Mouse (Mus musculus) megakaryocyte-erythroid progenitor cell, adult 5 weeks (primary cell): ENCODE measurements around the gene Olfr67. TPM values are rescaled to one million over a fixed set of nuclear protein-coding genes. Genes with fewer than 3 reads are reported as not detected.

Source experiments
- polyA plus RNA-seq: library from polyadenylated mRNA; stranded (reverse); fragments of >175 nt; gene quantifications from 2 replicates; pipeline ENCODE4 v1.2.3, GENCODE M21; 2012

Olfr67 gene
- polyA plus RNA-seq: not detected in 2 replicates

DNA sequence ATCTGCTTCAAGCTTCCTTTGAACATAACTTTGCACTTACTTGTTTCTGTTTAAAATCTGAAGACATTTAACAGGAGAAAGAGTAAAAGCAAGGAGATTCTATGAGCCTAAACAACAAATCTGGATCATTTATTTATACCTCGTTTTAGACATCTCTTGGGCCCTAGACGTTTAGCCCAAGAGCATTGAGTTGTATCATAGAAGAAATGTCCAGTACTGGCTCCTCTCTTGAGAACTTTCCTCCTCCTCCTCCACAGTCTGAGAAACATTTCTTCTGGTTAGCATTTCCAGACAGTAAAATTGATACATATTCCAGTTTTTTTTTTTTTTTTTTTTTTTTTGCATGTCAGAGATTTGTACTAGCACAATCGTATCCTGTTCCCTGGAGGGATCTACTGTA is at the start of gene Olfr67:
Gene Olfr67, minus strand, starts transcription at position 101 of the 400 bp plus-strand sequence.

DNA sequence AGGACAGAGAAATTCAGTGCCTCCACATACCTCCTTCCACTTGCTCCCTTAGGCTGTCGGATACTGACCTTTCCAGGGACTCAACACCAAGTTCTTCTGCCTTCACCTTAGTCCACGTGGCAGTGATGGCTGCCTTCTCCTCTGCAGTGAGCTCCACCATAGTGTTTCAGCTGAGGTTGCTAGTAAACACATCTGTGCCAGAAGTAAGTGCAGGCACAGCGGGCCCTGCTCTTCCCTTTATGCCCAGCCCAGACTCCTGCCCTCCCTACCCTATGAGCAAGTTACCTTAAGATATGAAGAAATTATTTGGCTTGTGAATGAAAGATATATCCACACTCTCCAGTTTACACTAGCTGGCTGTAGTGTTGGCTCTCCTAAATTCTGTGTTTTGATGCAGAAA is 48.6 kb upstream of the Olfr67 start, which contains the start of gene Hbb-bh2:
Gene Hbb-bh2, minus strand, starts transcription at position 253 of the 400 bp plus-strand sequence.

DNA sequence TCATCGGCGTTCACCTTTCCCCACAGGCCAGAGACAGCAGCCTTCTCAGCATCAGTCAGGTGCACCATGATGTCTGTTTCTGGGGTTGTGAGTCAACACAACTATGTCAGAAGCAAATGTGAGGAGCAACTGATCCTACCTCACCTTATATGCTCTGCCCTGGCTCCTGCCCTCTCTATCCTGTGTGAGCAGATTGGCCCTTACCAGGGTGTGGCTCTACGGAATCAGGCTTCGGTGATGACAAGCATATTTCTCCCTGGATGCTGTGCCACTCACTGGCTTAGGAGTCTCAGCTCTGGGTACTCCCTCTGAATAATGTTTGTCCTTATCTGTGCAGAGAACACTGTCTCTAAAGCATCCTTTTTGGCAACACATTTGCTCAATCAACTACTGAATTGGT is 36.2 kb upstream of the Olfr67 start, which contains the start of gene Hbb-bs:
Gene Hbb-bs, minus strand, starts transcription at position 289 of the 400 bp plus-strand sequence.

DNA sequence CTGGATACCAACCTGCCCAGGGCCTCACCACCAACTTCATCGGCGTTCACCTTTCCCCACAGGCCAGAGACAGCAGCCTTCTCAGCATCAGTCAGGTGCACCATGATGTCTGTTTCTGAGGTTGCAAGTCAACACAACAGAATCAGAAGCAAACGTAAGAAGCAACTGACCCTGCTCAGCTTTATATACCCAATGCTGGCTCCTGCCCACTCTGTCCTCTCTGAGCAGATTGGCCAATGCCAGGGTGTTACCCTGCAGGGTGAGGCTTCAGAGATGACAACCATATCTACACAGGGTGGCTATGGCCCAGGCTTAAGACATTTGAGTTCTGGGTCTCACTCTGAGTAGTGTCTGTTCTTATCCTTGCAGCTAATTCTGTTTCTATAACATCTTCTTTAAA is 22.1 kb upstream of the Olfr67 start, which contains the start of gene Hbb-bt:
Gene Hbb-bt, minus strand, starts transcription at position 231 of the 400 bp plus-strand sequence.

DNA sequence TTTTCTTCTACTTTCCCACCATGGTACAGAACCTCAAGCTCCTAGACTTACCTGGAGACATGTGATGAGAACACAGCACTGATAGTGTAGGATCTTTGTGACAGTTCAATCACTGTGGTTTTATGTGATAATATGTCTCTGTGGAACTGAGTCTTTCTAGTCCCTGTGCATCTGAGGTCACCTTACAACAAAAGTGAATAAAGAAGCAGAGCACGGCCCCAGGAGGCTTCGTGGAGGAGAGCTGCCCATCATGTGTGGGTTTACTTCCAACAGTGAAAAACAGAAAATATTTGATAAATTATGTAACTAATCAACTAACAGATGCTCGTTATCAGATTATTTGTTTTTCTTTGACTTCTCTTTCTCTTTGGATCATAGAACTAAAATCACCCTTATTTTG is 12.0 kb downstream of the Olfr67 start, which contains the start of gene Olfr68:
Gene Olfr68, minus strand, starts transcription at position 101 of the 400 bp plus-strand sequence.

DNA sequence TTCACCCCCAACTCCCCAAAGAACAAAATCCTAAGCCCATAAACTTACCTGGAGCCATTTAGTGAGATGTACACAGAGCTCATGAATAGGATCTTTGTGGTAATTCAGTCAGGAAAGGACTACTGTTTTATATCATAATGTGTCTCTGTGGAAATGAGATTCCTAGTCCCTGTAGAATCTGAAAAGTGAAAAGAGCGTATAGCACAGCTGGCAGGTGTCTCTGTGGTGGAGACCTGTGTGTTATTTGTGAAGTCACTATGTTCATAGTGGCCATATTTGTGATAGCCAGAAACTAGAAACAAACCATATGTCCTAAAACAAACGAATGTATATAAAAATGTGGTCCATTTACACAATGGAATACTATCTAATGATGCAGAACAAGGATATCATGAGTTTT is 20.1 kb downstream of the Olfr67 start, which contains the start of gene Olfr69:
Gene Olfr69, minus strand, starts transcription at position 101 of the 400 bp plus-strand sequence.

DNA sequence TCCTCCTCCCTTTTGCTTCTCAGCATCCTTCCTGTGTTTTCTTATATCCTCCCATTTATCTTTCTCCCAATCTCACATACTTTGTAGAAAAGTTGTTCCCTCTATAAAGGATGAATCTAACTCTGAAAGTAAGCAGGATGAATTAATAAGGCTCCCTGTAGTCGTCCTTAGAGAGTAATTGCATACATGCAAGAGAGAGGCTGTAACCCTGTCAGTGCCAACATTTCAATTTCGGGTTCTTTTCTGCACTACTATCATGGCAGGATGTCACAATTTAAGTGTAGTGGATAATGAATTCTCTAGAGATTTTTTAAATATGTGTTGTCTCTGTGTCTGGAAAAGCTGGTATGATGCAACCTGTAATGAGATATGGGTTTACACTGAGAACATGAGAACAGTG is 34.4 kb downstream of the Olfr67 start, which contains the start of gene Olfr630:
Gene Olfr630, minus strand, starts transcription at position 101 of the 400 bp plus-strand sequence.

DNA sequence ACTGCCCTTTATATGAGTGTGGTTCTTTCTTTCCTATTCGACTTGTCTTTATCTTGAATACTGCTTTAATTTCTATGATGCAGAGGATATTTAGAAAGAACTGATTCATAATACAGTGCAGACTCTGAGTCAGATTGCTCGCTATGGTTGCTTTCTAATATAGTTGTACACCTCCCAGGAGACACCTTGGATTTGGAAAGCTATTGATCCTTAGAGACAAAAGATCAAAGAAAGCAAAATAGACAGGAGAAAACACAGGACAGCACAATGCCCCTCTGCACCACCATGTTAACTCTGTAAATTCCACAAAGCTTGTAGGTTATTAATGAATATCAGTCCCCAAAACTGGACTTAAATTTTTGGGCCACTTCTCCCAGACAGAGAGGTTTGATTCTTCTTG is 46.8 kb downstream of the Olfr67 start, which contains the start of gene Olfr629:
Gene Olfr629, minus strand, starts transcription at position 101 of the 400 bp plus-strand sequence.

Other genes starting within 250 kb of the Olfr67 start
- not detected in 2 replicates for gene Olfr612, start 249.1 kb downstream of the Olfr67 start, polyA plus RNA-seq
- not detected in 2 replicates for gene Olfr613, start 243.7 kb downstream of the Olfr67 start, polyA plus RNA-seq
- gene Olfr615, start 235.7 kb downstream of the Olfr67 start, polyA plus RNA-seq: not detected in 2 replicates
- not detected in 2 replicates for gene Olfr616, start 222.7 kb downstream of the Olfr67 start, polyA plus RNA-seq
- not detected in 2 replicates for gene Olfr617, start 218.8 kb downstream of the Olfr67 start, polyA plus RNA-seq
- gene Olfr618, start 201.7 kb downstream of the Olfr67 start, polyA plus RNA-seq: not detected in 2 replicates
- gene Olfr619, start 191.2 kb downstream of the Olfr67 start, polyA plus RNA-seq: not detected in 2 replicates
- not detected in 2 replicates for gene Olfr620, start 179.3 kb downstream of the Olfr67 start, polyA plus RNA-seq
- gene Olfr622, start 149.1 kb downstream of the Olfr67 start, polyA plus RNA-seq: not detected in 2 replicates
- not detected in 2 replicates for gene Olfr623, start 128.1 kb downstream of the Olfr67 start, polyA plus RNA-seq
- 0.02 TPM in 1 of 2 replicates, not detected in the other for gene Olfr624, start 120.6 kb downstream of the Olfr67 start, polyA plus RNA-seq
- 0.19 TPM in 1 of 2 replicates, not detected in the other for gene Olfr625-ps1, start 109.1 kb downstream of the Olfr67 start, polyA plus RNA-seq
- gene Olfr243, start 77.2 kb downstream of the Olfr67 start, polyA plus RNA-seq: not detected in 2 replicates
- not detected in 2 replicates for gene Olfr628, start 61.4 kb downstream of the Olfr67 start, polyA plus RNA-seq
- not detected in 2 replicates for gene Olfr629, start 46.9 kb downstream of the Olfr67 start, polyA plus RNA-seq
- gene Olfr630, start 34.5 kb downstream of the Olfr67 start, polyA plus RNA-seq: not detected in 2 replicates
- not detected in 2 replicates for gene Olfr69, start 20.2 kb downstream of the Olfr67 start, polyA plus RNA-seq
- gene Olfr68, start 12.1 kb downstream of the Olfr67 start, polyA plus RNA-seq: not detected in 2 replicates
- 65.8 and 124 TPM in 2 replicates for gene Hbb-bt, start 22.2 kb upstream of the Olfr67 start, polyA plus RNA-seq
- 239 and 618 TPM in 2 replicates for gene Hbb-bs, start 36.3 kb upstream of the Olfr67 start, polyA plus RNA-seq
- gene Hbb-bh2, start 48.7 kb upstream of the Olfr67 start, polyA plus RNA-seq: not detected in 2 replicates
- gene Hbb-bh1, start 51.3 kb upstream of the Olfr67 start, polyA plus RNA-seq: not detected in 2 replicates
- not detected in 2 replicates for gene Hbb-y, start 61.4 kb upstream of the Olfr67 start, polyA plus RNA-seq
- not detected in 2 replicates for gene Olfr66, start 94.4 kb upstream of the Olfr67 start, polyA plus RNA-seq
- gene Olfr64, start 102.7 kb upstream of the Olfr67 start, polyA plus RNA-seq: 0.02 TPM in 1 of 2 replicates, not detected in the other
- not detected in 2 replicates for gene Olfr65, start 111.7 kb upstream of the Olfr67 start, polyA plus RNA-seq
- gene Olfr631, start 137.0 kb upstream of the Olfr67 start, polyA plus RNA-seq: not detected in 2 replicates
- not detected in 2 replicates for gene Olfr632, start 142.5 kb upstream of the Olfr67 start, polyA plus RNA-seq
- gene Olfr633, start 152.6 kb upstream of the Olfr67 start, polyA plus RNA-seq: not detected in 2 replicates
- gene Olfr635, start 179.3 kb upstream of the Olfr67 start, polyA plus RNA-seq: 0.01 TPM in 1 of 2 replicates, not detected in the other
- gene Olfr638, start 206.9 kb upstream of the Olfr67 start, polyA plus RNA-seq: not detected in 2 replicates
- 0.01 TPM in 1 of 2 replicates, not detected in the other for gene Olfr639, start 225.5 kb upstream of the Olfr67 start, polyA plus RNA-seq
- not detected in 2 replicates for gene Olfr640, start 233.8 kb upstream of the Olfr67 start, polyA plus RNA-seq
- not detected in 2 replicates for gene Olfr641, start 243.6 kb upstream of the Olfr67 start, polyA plus RNA-seq